Mouse (Mus musculus): ENCODE data around the gene Magi1. TPM values are rescaled to one million over a fixed set of nuclear protein-coding genes. Genes with fewer than 3 reads are reported as not detected.

The Magi1 gene
- polyA plus RNA-seq, 1 experiment from 2014 or later = 28.5 TPM

DNA sequence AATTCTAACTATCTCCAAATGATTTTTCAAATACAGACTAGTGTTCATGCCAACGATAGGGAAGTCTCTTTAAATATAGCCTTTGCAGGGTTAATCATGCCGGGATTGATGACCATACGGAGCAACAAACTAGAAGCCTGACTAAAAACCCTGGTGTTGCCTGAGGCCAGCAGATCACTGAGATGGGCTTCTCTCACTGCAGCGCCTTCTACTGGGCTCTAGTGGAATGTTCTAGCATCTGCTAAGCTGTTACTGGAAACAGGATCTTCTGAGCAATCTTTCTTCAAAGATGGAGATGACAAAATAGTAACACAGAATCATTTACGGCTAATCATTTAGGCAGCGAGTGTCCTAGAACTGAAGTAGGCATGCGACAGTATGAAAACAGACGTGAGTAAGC lies 554.0 kb downstream of the Magi1 start:
- DNase-seq (ENCODE audit: low spot score, missing footprints) = peak; percentile 69
- Histone ChIP-seq H3K9ac (ENCODE audit: low read length) (no peak overlapping the region), H3K4me1 (ENCODE audit: control insufficient read depth, insufficient read depth, low read length) (peaks cover 3% of the 10 kb centered on the region; the same call in 1 of the 2 replicates), H3K27me3 (ENCODE audit: control insufficient read depth, insufficient read depth, low read length) (no peaks in the 10 kb centered on the region), H3K4me2 (no peak overlapping the region), H3K27ac (ENCODE audit: low read depth, low read length) (no peak overlapping the region), H3K36me3 (ENCODE audit: control insufficient read depth, insufficient read depth, low read length) (no peaks in the 10 kb centered on the region), H3K9me3 (ENCODE audit: control insufficient read depth, low read length) (no peaks in the 10 kb centered on the region), H3K4me3 (ENCODE audit: low read depth, low read length) (no peak overlapping the region)
- ATAC-seq (ENCODE audit: low FRiP score) = no peak
- WGBS = 75% methylated on average over 8 of the region's 8 CpGs

DNA sequence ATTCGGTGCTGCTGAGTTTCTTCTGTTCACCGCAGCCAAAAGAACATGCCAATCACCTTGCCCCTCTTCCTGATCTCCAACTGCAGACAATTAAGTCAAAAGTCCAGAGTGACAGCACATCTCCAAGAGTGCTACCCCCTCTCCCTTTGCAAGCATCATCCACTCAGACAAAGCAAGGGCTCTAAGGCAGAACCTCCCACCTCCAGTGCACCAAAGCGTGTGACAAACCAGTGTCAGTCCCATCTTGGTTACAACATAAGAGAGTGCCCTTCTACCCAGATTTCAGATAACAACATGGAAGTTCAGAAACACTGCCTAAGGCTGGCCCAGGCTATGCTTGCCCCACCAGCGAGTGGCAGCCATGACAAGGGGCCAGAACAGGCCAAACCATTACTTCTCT lies 554.9 kb downstream of the Magi1 start:
- no peaks in the 10 kb centered on the region for H3K9me3 ChIP-seq (ENCODE audit: control insufficient read depth, low read length)
- H3K27ac ChIP-seq (ENCODE audit: low read depth, low read length) = no peak overlapping the region
- no peak overlapping the region for H3K4me2 ChIP-seq
- DNase-seq (ENCODE audit: low spot score, missing footprints) = peak; percentile 79
- peaks cover 3% of the 10 kb centered on the region; the same call in 1 of the 2 replicates for H3K4me1 ChIP-seq (ENCODE audit: control insufficient read depth, insufficient read depth, low read length)
- H3K27me3 ChIP-seq (ENCODE audit: control insufficient read depth, insufficient read depth, low read length) = no peaks in the 10 kb centered on the region
- no peak overlapping the region for H3K9ac ChIP-seq (ENCODE audit: low read length)
- H3K36me3 ChIP-seq (ENCODE audit: control insufficient read depth, insufficient read depth, low read length) = no peaks in the 10 kb centered on the region
- WGBS = 65% methylated on average over 4 of the region's 4 CpGs
- no peak overlapping the region for H3K4me3 ChIP-seq (ENCODE audit: low read depth, low read length)
- ATAC-seq (ENCODE audit: low FRiP score) = no peak

DNA sequence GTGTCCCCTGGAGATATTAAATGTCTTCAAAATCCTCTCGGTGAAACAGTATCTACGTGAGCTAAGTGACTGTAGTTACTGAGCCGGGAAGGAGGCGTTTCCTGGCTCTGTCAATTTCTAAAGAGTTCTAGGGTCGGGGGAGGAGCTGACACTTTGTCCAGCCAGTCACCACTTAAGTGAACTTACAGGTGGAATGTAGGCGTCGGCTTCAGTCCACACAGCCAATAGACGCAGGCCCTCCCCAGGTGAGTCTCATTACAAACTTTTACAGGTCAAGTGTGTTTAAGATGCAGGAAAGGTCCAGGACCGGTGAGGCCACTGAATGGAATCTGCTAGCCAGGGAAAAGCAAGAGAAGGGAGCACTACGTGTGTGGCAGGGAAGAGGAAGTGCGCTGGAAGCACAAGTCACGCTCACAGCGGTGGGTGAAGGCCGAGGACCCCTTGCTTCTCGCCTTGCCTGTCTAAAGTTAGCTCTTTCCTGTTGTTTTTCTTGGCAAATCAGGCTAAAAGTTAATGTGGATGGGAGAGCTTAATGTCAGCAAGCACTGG lies 556.0 kb downstream of the Magi1 start:
- no peak overlapping the region for H3K9ac ChIP-seq (ENCODE audit: low read length)
- H3K36me3 ChIP-seq (ENCODE audit: control insufficient read depth, insufficient read depth, low read length) = no peaks in the 10 kb centered on the region
- no peaks in the 10 kb centered on the region for H3K27me3 ChIP-seq (ENCODE audit: control insufficient read depth, insufficient read depth, low read length)
- WGBS = 51% methylated on average over 15 of the region's 15 CpGs
- H3K4me2 ChIP-seq = no peak overlapping the region
- no peak overlapping the region for H3K27ac ChIP-seq (ENCODE audit: low read depth, low read length)
- DNase-seq (ENCODE audit: low spot score, missing footprints) = peak; percentile 82
- no peak for ATAC-seq (ENCODE audit: low FRiP score)
- H3K4me1 ChIP-seq (ENCODE audit: control insufficient read depth, insufficient read depth, low read length) = peaks cover 3% of the 10 kb centered on the region; the same call in 1 of the 2 replicates
- H3K9me3 ChIP-seq (ENCODE audit: control insufficient read depth, low read length) = no peaks in the 10 kb centered on the region
- no peak overlapping the region for H3K4me3 ChIP-seq (ENCODE audit: low read depth, low read length)

DNA sequence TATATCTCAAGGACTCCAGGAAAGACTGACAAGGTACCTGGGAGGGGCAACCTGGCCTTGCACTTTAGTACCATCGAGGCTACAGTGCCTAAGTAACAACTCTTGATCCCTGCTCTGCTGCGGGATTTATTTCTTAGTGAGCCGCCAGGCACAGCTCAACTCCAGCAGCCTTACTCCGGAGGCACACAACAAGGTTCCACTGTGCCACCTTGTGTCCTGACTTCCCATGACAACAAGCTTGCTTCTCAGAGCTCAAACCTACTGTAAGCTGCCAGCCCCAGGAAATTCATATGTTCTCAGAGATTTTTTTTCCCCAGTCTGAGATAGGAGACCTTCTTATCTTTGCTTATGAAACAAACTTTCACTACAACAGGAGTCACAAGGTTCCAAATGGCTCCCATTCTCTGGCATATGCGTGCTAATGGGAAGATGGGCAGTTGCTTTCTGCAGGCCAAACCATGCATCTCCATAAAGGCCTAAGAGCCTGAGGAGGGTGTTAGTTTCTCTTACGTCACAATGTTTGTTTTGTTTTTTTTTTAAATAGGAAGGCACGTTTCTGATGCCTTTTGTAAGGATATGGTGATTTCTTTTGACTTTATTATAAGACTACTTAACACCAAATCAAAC lies 556.8 kb downstream of the Magi1 start:
- Histone ChIP-seq H3K4me3 (ENCODE audit: low read depth, low read length) (no peak overlapping the region), H3K27me3 (ENCODE audit: control insufficient read depth, insufficient read depth, low read length) (no peaks in the 10 kb centered on the region), H3K36me3 (ENCODE audit: control insufficient read depth, insufficient read depth, low read length) (no peaks in the 10 kb centered on the region), H3K4me2 (no peak overlapping the region), H3K9ac (ENCODE audit: low read length) (no peak overlapping the region), H3K4me1 (ENCODE audit: control insufficient read depth, insufficient read depth, low read length) (peaks cover 3% of the 10 kb centered on the region; the same call in 1 of the 2 replicates), H3K27ac (ENCODE audit: low read depth, low read length) (no peak overlapping the region), H3K9me3 (ENCODE audit: control insufficient read depth, low read length) (no peaks in the 10 kb centered on the region)
- WGBS = 54% methylated on average over 7 of the region's 7 CpGs
- DNase-seq (ENCODE audit: low spot score, missing footprints) (peak; percentile 74), ATAC-seq (ENCODE audit: low FRiP score) (no peak)

DNA sequence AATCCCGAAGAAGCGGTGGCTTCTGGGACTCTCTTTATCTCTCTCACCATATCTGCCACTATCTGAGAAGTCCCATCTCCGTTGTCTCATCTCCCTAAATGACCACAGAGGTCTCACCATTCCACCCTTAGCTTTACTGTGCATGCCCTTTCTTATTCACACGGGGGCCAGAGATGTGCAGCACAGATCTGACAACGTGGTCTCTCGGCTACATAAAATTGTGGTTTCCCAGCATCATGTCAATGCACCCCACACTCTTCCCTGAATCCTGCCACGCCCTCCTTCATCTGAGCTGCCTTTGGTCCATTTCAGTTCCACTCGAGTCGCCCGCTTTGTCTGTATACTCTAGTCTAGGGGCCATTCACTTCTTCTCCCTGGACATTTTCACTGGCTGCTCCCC lies 557.6 kb downstream of the Magi1 start:
- DNase-seq (ENCODE audit: low spot score, missing footprints) (peak; percentile 79), ATAC-seq (ENCODE audit: low FRiP score) (no peak)
- Histone ChIP-seq H3K9ac (ENCODE audit: low read length) (no peak overlapping the region), H3K27me3 (ENCODE audit: control insufficient read depth, insufficient read depth, low read length) (no peaks in the 10 kb centered on the region), H3K4me2 (no peak overlapping the region), H3K9me3 (ENCODE audit: control insufficient read depth, low read length) (no peaks in the 10 kb centered on the region), H3K4me1 (ENCODE audit: control insufficient read depth, insufficient read depth, low read length) (peaks cover 3% of the 10 kb centered on the region; the same call in 1 of the 2 replicates), H3K4me3 (ENCODE audit: low read depth, low read length) (no peak overlapping the region), H3K36me3 (ENCODE audit: control insufficient read depth, insufficient read depth, low read length) (no peaks in the 10 kb centered on the region), H3K27ac (ENCODE audit: low read depth, low read length) (no peak overlapping the region)
- WGBS = 86% methylated on average over 10 of the region's 10 CpGs

DNA sequence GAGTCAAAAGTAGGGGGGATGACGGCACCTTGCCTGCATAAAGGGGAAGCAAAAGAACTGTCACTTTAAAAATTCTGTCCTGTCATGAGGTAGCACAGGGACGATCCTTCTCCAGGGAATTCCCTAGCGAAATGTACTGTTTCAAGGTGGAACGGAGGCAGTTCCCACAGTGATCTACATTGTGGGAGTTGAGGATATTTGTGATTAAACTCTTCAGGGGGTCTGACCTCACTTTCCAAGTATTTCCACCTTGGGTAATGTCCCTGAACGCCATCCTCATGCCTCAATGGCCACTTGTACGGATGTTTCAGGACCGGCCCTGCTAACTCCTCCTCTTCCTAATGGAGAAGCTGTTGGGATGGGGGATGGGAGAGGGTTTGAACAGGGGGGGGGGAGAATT lies 559.0 kb downstream of the Magi1 start:
- 66% methylated on average over 7 of the region's 7 CpGs for WGBS
- Histone ChIP-seq H3K4me1 (ENCODE audit: control insufficient read depth, insufficient read depth, low read length) (peaks cover 3% of the 10 kb centered on the region; the same call in 1 of the 2 replicates), H3K27me3 (ENCODE audit: control insufficient read depth, insufficient read depth, low read length) (no peaks in the 10 kb centered on the region), H3K9ac (ENCODE audit: low read length) (no peak overlapping the region), H3K4me2 (no peak overlapping the region), H3K27ac (ENCODE audit: low read depth, low read length) (no peak overlapping the region), H3K36me3 (ENCODE audit: control insufficient read depth, insufficient read depth, low read length) (no peaks in the 10 kb centered on the region), H3K9me3 (ENCODE audit: control insufficient read depth, low read length) (no peaks in the 10 kb centered on the region), H3K4me3 (ENCODE audit: low read depth, low read length) (no peak overlapping the region)
- ATAC-seq (ENCODE audit: low FRiP score) (no peak), DNase-seq (ENCODE audit: low spot score, missing footprints) (peak; percentile 76)

DNA sequence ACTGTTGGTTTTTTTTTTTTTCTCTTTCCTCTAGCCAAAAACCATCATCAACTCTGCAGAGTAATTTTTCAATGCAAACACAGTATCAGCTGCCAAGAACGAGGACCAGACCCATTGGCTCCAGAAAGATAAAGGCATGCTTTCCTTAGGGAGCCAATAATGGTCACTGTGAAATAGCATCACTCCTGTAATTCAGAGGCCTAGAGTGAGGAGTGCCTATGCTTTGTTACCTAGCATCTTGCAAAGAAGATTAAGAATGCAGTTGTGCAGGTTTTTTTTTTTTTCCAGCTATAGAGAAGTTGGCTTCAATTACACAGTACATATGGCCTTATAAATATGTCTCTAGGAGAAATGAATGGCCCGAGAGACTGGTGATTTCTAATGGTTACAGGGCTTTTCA lies 560.5 kb downstream of the Magi1 start:
- H3K36me3 ChIP-seq (ENCODE audit: control insufficient read depth, insufficient read depth, low read length) = no peaks in the 10 kb centered on the region
- H3K4me1 ChIP-seq (ENCODE audit: control insufficient read depth, insufficient read depth, low read length) = peaks cover 7% of the 10 kb centered on the region; the same call in 1 of the 2 replicates
- peak; percentile 51 for DNase-seq (ENCODE audit: low spot score, missing footprints)
- ATAC-seq (ENCODE audit: low FRiP score) = no peak
- no peaks in the 10 kb centered on the region for H3K27me3 ChIP-seq (ENCODE audit: control insufficient read depth, insufficient read depth, low read length)
- no peak overlapping the region for H3K4me2 ChIP-seq
- no peak overlapping the region for H3K9ac ChIP-seq (ENCODE audit: low read length)
- H3K27ac ChIP-seq (ENCODE audit: low read depth, low read length) = no peak overlapping the region
- H3K4me3 ChIP-seq (ENCODE audit: low read depth, low read length) = no peak overlapping the region
- WGBS = 83% methylated on average over 2 of the region's 2 CpGs
- no peaks in the 10 kb centered on the region for H3K9me3 ChIP-seq (ENCODE audit: control insufficient read depth, low read length)

DNA sequence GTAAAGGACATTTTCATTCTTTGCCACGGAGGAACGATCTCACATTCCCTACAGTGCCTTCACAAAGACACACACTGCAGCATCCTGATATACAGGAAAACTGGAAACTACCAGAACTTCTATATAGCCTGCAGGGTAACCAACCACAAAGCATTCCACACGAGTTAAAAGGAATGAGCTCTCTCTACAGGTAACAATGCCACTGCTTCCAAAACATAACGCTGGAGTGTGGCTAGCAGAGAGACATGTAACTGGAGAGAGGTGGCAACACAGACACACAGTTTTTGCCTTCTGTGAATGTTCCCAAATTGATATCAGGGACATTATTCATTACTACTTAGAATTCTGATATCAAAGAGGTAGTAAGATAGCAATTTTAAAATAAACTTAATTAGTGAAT lies 564.2 kb downstream of the Magi1 start:
- Histone ChIP-seq H3K27ac (ENCODE audit: low read depth, low read length) (no peak overlapping the region), H3K4me1 (ENCODE audit: control insufficient read depth, insufficient read depth, low read length) (peaks cover 31% of the 10 kb centered on the region), H3K9ac (ENCODE audit: low read length) (no peak overlapping the region), H3K4me2 (no peak overlapping the region), H3K4me3 (ENCODE audit: low read depth, low read length) (no peak overlapping the region), H3K27me3 (ENCODE audit: control insufficient read depth, insufficient read depth, low read length) (no peaks in the 10 kb centered on the region; the same call in 1 of the 2 replicates), H3K9me3 (ENCODE audit: control insufficient read depth, low read length) (no peaks in the 10 kb centered on the region), H3K36me3 (ENCODE audit: control insufficient read depth, insufficient read depth, low read length) (no peaks in the 10 kb centered on the region)
- 60% methylated on average over 4 of the region's 4 CpGs for WGBS
- DNase-seq (ENCODE audit: low spot score, missing footprints) (peak; percentile 79), ATAC-seq (ENCODE audit: low FRiP score) (no peak)

DNA sequence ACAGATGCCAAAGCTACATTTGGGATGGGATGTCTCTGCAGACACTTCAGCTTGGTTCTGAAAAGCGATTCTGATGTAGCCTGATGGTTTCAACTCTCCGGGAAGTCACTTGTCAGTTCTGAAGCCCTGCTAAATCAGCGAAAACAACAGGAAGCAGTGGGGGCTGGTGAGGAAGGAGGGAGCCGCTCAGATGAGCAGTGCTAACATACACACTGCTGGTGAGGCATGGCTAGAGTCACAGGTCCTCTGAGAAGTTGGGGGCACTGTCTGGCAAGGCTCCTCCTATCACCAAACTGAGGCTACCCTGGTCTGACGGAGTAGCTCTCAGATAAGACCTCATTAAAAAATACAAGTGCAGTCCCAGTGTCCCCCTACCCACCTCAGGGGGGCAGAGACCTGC lies 565.3 kb downstream of the Magi1 start:
- no peaks in the 10 kb centered on the region for H3K9me3 ChIP-seq (ENCODE audit: control insufficient read depth, low read length)
- no peak overlapping the region for H3K27ac ChIP-seq (ENCODE audit: low read depth, low read length)
- DNase-seq (ENCODE audit: low spot score, missing footprints) = peak; percentile 88
- H3K4me1 ChIP-seq (ENCODE audit: control insufficient read depth, insufficient read depth, low read length) = peaks cover 31% of the 10 kb centered on the region
- H3K4me3 ChIP-seq (ENCODE audit: low read depth, low read length) = no peak overlapping the region
- WGBS = 14% methylated on average over 5 of the region's 5 CpGs
- H3K4me2 ChIP-seq = no peak overlapping the region
- no peaks in the 10 kb centered on the region; the same call in 1 of the 2 replicates for H3K27me3 ChIP-seq (ENCODE audit: control insufficient read depth, insufficient read depth, low read length)
- no peak; the same call in 1 of the 2 replicates for ATAC-seq (ENCODE audit: low FRiP score)
- H3K36me3 ChIP-seq (ENCODE audit: control insufficient read depth, insufficient read depth, low read length) = no peaks in the 10 kb centered on the region
- H3K9ac ChIP-seq (ENCODE audit: low read length) = no peak overlapping the region
